Mouse (Mus musculus) testis, adult 2 months (tissue): ENCODE measurements around the gene Rgsl1.

Experiments used
- CTCF ChIP-seq: fragments of 200-500 bp; IDR thresholded peaks from 2 replicates; pipeline ENCODE4 v1.5.1; 2012; ENCODE audit warnings: low read depth, mild to moderate bottlenecking, inconsistent platforms, low read length, moderate library complexity; ENCODE audit not compliant: control insufficient read depth, insufficient read depth, insufficient replicate concordance
- POLR2A ChIP-seq: fragments of 200-500 bp; IDR thresholded peaks from 2 replicates; pipeline ENCODE4 v1.6.1; 2012; ENCODE audit warnings: low read depth, mild to moderate bottlenecking, inconsistent platforms, low read length, moderate library complexity; ENCODE audit not compliant: control insufficient read depth

GRCm38 (mm10) chr1:153740145-153740544, 103.8 kb downstream of the Rgsl1 start, which contains the start of gene Rgs16:
- TF ChIP-seq CTCF (no peak), POLR2A (no peak)
